Mouse (Mus musculus) kidney, adult 11 months (tissue): ENCODE measurements around the gene Ikzf4.
"Not testable (repeated sequence)": the region's sequence is repeated elsewhere in the genome, so short reads cannot be mapped to it uniquely, and the experiment has no call there.

Source experiments
- DNase-seq: peaks from one replicate; pipeline ENCODE4 v3.0.0; 2022

The Ikzf4 gene

GRCm38 (mm10) chr10:128639999-128640398 lies 5.8 kb downstream of the Ikzf4 start:
- no peak for DNase-seq

GRCm38 (mm10) chr10:128637011-128637410 lies 8.8 kb downstream of the Ikzf4 start:
- no peak for DNase-seq

DNA sequence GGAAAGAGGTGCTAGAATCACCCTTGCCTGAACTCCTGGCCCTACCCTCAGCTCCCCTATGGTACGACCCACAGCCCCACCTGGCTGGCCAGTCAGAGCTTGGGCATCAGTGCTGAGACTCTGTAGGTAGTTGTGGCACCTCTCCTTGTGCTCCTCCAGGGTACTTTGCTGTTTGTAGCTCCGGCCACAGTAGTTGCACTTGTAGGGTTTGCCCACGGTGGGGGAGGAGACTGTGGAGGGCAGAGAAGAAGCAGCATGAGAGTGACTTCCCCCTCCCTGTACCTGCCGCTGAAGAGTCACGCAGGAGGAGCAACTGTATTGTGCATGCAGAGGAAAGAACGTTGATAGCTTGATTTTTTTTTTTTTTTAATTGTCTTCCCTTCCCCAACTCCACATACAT lies 9.2 kb downstream of the Ikzf4 start:
- DNase-seq: no peak

DNA sequence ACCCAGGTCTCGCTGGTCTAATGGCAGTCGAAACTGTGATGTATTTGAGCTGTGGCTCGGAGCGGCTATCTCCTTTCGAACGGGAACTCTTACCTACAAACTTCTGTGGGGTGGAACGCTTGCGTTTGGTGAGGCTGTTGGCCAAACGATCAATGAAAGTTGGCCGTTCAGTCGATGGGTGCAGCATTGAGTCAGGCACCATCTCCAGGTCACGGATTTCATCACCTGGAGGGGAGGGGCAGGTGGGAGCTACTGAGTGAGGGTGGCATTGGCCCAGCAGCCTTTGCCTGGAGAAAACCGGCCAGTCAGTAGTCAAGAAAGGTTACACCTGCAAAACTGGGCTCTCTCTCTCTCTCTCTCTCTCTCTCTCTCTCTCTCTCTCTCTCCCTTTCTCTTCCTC lies 10.1 kb downstream of the Ikzf4 start:
- no peak for DNase-seq

DNA sequence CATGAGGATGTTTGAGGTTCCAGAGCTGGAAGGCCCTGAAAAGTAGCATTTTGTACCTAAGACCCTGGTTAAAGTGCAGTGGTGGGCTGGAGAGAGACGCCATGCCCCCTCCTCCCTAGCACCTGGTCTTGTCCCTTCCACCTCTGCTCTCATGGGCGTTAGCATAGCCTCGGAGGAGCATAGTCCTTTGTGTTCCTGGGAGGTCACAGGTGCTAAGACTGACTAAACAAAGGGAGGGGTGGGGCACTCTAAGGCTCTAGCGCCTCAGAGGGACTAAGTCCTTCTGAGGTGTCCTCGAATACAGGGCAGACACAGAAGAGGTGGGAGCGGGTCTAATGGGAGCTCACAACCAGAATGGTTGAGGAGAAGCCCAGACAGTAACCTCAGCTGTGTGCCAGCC lies 14.2 kb downstream of the Ikzf4 start:
- DNase-seq: no peak

DNA sequence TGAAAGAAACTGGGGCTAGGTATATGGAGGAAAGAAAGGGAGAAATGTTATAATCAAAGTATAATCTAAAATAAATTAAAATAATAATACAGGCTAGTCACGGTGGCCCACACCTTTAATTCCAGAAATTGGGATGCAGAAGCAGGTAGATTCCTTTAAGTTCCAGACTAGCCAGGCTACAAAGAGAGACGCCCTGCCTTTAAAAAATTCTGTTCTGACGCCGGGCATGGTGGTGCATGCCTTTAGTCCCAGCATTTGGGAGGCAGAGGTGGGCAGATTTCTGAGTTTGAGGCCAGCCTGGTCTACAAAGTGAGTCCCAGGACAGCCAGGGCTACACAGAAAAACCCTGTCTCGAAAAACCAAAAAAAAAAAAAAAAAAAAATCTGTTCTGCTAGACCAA lies 15.5 kb downstream of the Ikzf4 start:
- not testable (repeated sequence) for DNase-seq

- no peak for DNase-seq
Observed at GRCm38 (mm10) chr10:128629746-128630145, 16.0 kb downstream of the Ikzf4 start.

- no peak for DNase-seq
Observed at GRCm38 (mm10) chr10:128627398-128628317, 18.1 kb downstream of the Ikzf4 start.

DNA sequence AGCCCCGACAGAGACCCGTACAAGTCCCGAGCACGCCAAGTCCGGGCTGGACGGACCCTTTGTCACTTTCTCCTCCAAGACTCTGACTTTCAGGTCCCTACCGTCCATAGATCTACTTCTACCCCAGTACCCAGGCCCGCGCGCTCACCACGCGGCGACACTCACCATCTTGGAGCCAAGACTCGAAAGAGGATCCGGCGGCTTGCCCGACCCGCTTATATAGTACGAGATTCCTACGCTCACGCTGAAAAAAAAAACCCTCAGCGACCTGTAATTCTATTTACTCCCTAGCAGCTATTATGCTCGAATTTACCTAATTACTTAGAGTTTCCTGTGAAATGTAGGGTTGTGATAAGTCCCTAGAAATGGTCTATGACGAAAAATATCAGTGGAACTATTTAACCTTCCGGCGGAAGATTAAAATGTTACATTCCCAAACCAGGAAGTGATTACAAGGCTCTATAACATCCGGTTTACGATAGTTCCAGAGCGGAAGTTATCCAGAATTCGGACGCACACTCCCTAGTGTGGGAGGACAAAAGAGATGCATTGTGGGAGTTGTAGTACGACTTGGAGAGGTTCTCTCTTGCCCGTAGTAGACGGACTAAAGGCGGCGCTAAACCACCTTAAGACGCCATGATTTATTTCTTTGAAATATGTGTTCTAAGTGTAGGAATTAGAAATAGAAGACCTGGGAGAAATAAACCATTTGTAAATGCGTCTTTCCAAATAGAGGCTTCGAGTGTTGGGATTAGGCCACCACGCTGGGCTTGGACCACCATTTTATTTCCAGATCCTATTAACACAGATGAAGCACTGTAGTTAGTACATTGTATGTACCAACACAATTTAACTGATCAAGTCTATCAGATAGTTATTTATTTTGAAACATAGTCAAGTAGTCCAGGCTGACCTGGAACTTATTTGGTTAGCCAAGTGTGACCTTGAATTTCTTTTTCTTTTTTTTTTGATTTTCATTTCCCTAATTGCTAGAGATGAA lies 19.2 kb downstream of the Ikzf4 start, which contains the start of gene Rps26:
Gene Rps26 (minus strand): TSS at position 437 of the 1,000 bp plus-strand sequence.
- peak; percentile 95 for DNase-seq

DNA sequence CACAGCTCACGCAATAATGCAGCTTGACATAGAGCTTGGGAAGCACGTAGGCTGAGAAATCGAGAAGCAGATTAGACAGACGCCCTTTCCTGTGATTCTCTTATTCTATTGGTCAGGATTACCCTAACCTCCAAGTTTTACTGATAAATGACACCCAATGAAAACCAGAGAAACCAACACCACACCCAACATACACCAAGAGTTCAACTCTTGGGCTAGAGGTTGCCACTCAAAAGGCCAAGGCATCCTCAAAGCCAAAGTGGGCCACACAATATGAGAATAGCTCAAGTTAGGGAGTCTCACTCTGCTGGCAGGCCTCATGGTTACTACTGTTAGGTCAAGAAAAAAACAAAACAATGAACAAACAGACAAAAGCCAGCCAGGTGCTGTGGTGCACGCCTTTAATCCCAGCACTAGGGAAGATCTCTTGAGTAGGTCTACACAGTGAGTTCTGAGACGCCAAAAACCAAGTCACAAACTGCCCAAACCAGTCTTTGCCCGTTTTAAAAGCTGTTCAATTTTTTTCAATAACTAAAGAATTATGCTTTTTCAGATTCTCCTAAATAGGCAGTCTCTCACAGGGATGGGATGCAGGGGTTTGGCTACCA lies 20.4 kb downstream of the Ikzf4 start:
- no peak for DNase-seq

- not testable (repeated sequence) for DNase-seq
Observed at GRCm38 (mm10) chr10:128623106-128623613, 22.6 kb downstream of the Ikzf4 start.

DNA sequence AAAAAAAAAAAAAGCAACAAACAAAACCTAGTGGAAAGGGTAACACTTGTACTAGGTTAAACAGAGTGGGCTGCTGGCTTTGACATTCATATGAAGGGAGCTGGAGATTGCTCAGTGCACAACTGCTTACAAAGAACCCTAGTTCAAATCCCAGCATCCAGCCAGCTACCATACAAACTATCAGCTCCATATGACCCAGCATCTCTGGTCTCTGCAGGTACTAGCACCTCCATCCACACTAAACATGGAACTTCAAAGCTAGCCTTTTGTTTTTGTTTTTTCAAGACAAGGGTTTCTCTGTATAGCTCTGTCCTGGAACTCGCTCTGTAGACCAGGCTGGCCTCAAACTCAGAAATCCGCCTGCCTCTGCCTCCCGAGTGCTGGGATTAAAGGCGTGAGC lies 23.1 kb downstream of the Ikzf4 start:
- DNase-seq: no peak

DNA sequence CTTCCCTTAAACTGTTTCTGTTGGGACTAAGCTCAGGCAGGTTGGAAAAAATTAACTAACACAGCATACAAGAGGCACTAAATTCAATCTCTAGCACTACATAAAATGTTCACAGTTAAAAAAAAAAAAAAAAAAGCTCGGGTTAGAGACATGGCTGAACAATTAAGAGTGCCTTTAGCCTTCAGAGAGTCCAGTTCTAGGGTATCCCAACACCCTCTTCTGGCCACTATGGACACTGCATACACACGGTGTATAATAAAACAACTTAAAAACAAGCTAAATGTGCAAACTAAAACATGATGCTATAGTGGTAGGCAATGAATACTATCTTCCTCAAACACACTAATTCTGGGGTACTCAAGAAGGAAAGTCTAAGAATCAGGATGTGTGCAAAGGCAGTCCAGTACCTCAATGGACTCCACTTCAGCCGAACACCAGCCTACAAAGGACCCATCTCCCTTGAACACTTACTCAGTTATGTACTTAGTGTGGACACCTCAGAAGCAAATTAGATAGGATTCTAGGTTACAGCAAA lies 23.7 kb downstream of the Ikzf4 start:
- DNase-seq: no peak

- no peak for DNase-seq
Observed at GRCm38 (mm10) chr10:128620241-128620640, 25.6 kb downstream of the Ikzf4 start.

DNA sequence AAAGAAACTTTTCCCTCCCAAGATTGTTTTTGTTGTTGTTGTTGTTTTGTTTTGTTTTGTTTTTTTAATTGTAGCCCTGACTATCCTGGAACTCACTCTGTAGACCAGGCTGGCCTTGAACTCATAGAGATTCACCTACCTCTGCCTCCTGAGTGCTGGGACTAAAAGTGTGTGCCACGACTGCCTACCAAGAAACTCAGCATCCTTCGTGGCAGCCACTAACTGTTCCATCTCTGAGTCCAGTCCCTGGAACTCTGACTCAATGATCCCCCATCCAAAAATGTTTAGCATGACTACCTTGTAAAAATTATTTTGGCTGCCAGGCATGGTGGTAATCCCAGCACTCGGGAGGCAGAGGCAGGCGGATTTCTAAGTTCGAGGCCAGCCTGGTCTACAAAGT lies 26.6 kb downstream of the Ikzf4 start:
- not testable (repeated sequence) for DNase-seq

GRCm38 (mm10) chr10:128618570-128618969 lies 27.2 kb downstream of the Ikzf4 start:
- DNase-seq: no peak

DNA sequence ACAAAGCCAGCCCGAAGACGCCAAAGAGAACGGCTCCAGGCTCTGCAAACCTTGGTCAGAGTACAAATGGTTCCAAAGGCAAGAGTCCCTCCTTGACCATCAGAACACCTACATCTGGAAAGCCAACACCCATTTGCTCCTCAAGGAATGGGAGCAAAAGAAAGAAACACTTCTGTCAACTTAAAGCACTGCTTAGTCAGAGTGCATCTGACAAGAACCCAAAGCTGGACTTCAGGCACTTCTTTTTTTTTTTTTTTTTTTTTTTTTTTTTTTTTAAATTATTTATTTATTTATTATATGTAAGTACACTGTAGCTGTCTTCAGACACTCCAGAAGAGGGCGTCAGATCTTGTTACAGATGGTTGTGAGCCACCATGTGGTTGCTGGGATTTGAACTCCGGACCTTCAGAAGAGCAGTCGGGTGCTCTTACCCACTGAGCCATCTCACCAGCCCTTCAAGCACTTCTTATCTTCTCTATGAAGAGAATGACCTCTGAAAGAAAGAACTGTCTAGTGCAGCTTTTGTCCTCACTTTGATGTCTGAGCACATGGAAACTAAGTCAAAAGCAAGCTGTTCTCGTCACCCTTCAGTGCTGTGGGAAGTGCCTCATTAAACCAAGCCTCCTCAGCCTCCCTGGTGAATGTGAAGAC lies 29.9 kb downstream of the Ikzf4 start:
- DNase-seq: not testable (repeated sequence)

DNA sequence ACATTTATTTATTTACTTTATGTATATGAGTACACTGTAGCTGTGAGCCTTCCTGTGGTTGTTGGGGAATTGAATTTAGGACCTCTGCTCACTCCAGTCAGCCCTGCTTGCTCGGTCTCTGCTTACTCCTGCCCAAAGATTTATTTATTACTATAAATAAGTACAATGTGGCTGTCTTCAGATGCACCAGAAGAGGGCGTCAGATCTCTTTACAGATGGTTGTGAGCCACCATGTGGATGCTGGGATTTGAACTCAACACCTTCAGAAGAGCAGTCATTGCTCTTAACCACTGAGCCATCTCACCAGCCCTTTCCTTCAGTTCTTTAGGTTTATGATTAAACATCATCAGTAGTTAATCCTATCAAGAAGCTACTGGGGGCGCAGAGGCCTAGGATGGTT lies 30.9 kb downstream of the Ikzf4 start:
- no peak for DNase-seq

- DNase-seq: not testable (repeated sequence)
Observed at GRCm38 (mm10) chr10:128613820-128614219, 32.0 kb downstream of the Ikzf4 start.

GRCm38 (mm10) chr10:128613154-128613440 lies 32.7 kb downstream of the Ikzf4 start:
- no peak for DNase-seq

DNA sequence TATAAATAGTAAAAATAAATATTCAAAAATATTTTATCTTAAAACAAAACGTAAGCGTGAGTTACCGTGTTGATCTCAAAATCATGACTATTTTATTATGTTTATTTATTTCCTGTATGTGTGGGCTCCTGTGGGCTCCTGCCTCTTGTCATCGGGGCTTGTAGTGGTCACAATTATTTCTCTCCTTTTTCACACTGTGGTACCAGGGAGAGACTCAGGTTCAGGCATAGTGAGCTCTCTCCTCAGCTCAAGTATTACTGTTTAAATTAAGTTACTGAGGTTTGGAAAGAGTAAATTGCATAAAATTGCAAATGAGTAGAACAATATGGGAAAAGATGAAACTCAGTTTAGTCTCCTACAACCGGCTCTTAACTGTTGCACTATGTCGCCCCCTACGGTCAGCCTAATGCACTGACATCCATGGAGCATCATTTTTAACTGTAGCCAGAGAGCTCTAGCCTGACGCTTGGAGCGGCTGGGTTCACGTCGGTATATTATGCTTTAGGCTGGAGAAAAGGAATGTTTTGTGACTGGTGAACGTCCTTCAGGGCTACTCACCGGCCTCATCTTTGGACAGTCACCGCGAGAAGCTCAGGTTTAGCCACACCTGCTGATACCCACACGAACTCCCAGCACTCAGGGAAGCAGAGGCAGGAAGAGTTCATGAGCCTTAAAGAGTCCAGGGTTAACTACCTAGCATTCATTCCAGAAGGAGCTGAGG lies 33.2 kb downstream of the Ikzf4 start:
- DNase-seq: peak; percentile 44
